ENCODE assay signal across 21 mouse cellular contexts in the genomic region with DNA sequence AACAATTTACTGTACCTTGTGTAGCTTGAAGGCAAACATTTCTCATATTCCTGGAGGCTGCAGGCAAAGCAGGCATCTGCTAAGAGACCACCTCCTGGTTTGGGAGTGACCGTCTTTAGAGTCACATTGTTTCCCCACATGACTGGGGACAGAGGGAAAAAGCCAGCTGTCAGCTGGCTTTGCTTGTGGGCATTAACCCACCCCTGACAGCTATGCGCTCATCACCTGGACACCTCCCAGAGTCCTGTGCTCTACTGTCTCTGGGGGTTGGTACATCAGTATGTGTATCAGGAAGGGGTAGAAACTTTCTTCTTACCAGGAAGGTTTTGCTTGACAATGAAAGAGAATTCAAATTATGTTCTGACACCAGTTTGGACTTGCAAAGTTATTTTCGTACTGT.
A peak's percentile ranks its signal among the peaks of the same experiment; 100 is the strongest.
DNase-seq lines count a peak whose midpoint lies in the region; ATAC-seq and TF ChIP-seq lines count a peak whose summit lies in the region.
"Had no signal": no experiment of that assay in that cellular context is flagged by ENCODE, and none has a peak within 500 bp of the region (broad histone marks: within the 10 kb centered on the region; RNA-seq: fewer than 3 reads in every experiment).

No protein-coding gene starts in this region.

- no peak overlapping the region for H3K9ac ChIP-seq in midbrain, postnatal 0 days (replicated peaks; ENCODE audit: low read length, poor library complexity, severe bottlenecking)
- no peak overlapping the region for H3K9ac ChIP-seq in midbrain, embryonic 15.5 days
- H3K9ac ChIP-seq: embryonic facial prominence, embryonic 15.5 days; forebrain, postnatal 0 days; liver, embryonic 15.5 days had no signal

- H3K36me3 ChIP-seq in midbrain, postnatal 0 days (ENCODE audit: insufficient read depth, low read length): no peaks in the 10 kb centered on the region
- H3K36me3 ChIP-seq in midbrain, embryonic 15.5 days (replicated peaks): no peaks in the 10 kb centered on the region
- no peaks in the 10 kb centered on the region for H3K36me3 ChIP-seq in myocyte (ENCODE audit: control insufficient read depth, insufficient read depth)
- H3K36me3 ChIP-seq: embryonic facial prominence, embryonic 15.5 days; heart, embryonic 10.5 days; limb, embryonic 10.5 days; liver, embryonic 15.5 days; midbrain, embryonic 10.5 days had no signal

- DNase-seq in frontal cortex, postnatal 36 days (ENCODE audit: low spot score in 2 of 2): no peak
- DNase-seq in midbrain, postnatal 0 days (ENCODE audit: low spot score): peak; percentile 8
- DNase-seq in cerebellum, adult 8-10 months: peak; percentile 28
- no peak for DNase-seq in yolk sac, embryonic 10.5 days (ENCODE audit: low spot score)
- DNase-seq in right cerebral cortex, adult 2 months (ENCODE audit: low spot score in 2 of 2): no peak
- DNase-seq: adrenal gland, postnatal 25 days; heart, postnatal 4 days; kidney, postnatal 25 days; liver; right cerebral cortex, postnatal 14 days; thymus, postnatal 25 days had no signal

- no peaks in the 10 kb centered on the region for H3K27me3 ChIP-seq in midbrain, postnatal 0 days (ENCODE audit: insufficient read depth, low read length)
- no peaks in the 10 kb centered on the region for H3K27me3 ChIP-seq in midbrain, embryonic 15.5 days (replicated peaks)
- no peaks in the 10 kb centered on the region for H3K27me3 ChIP-seq in myocyte (ENCODE audit: control insufficient read depth, insufficient read depth, insufficient read length)
- H3K27me3 ChIP-seq: embryonic facial prominence, embryonic 15.5 days; liver, embryonic 15.5 days had no signal

- TF ChIP-seq CTCF in midbrain, postnatal 0 days (IDR thresholded peaks at IDR 0.05): no peak

- no peak overlapping the region for H3K4me2 ChIP-seq in midbrain, postnatal 0 days (ENCODE audit: low read depth, low read length, poor library complexity, severe bottlenecking)
- no peak overlapping the region for H3K4me2 ChIP-seq in midbrain, embryonic 15.5 days
- H3K4me2 ChIP-seq in myocyte (ENCODE audit: low read depth): peak overlapping the region; percentile 49
- H3K4me2 ChIP-seq: embryonic facial prominence, embryonic 15.5 days; liver, embryonic 15.5 days had no signal

- H3K9me3 ChIP-seq in midbrain, postnatal 0 days (ENCODE audit: low read length): no peaks in the 10 kb centered on the region
- no peaks in the 10 kb centered on the region for H3K9me3 ChIP-seq in midbrain, embryonic 15.5 days
- H3K9me3 ChIP-seq: embryonic facial prominence, embryonic 15.5 days; heart, embryonic 10.5 days; limb, embryonic 10.5 days; liver, embryonic 15.5 days; midbrain, embryonic 10.5 days had no signal

- no peak for TF ChIP-seq POLR2A in myocyte (IDR thresholded peaks at IDR 0.05; ENCODE audit: insufficient read length, low read depth)

- ATAC-seq in frontal cortex, adult (ENCODE audit: low TSS enrichment): peak; percentile 20; the same call in 1 of the 2 replicates
- no peak for ATAC-seq in midbrain, postnatal 0 days (ENCODE audit: low FRiP score)
- no peak for ATAC-seq in midbrain, embryonic 15.5 days (replicated peaks)
- ATAC-seq: intestine, postnatal 0 days had no signal

- no peak overlapping the region for H3K27ac ChIP-seq in midbrain, postnatal 0 days (ENCODE audit: low read depth, low read length)
- H3K27ac ChIP-seq in midbrain, embryonic 15.5 days: no peak overlapping the region
- H3K27ac ChIP-seq: embryonic facial prominence, embryonic 15.5 days; heart, embryonic 10.5 days; limb, embryonic 10.5 days; liver, embryonic 15.5 days; midbrain, embryonic 10.5 days had no signal

- no peak overlapping the region for H3K4me3 ChIP-seq in midbrain, postnatal 0 days (ENCODE audit: low read depth, low read length)
- no peak overlapping the region for H3K4me3 ChIP-seq in midbrain, embryonic 15.5 days
- H3K4me3 ChIP-seq in myocyte: no peak overlapping the region
- H3K4me3 ChIP-seq: embryonic facial prominence, embryonic 15.5 days; heart, embryonic 10.5 days; limb, embryonic 10.5 days; liver, embryonic 15.5 days; midbrain, embryonic 10.5 days had no signal

- no peaks in the 10 kb centered on the region for H3K4me1 ChIP-seq in midbrain, postnatal 0 days (ENCODE audit: insufficient read depth, low read length)
- H3K4me1 ChIP-seq in midbrain, embryonic 15.5 days: no peaks in the 10 kb centered on the region
- H3K4me1 ChIP-seq: embryonic facial prominence, embryonic 15.5 days; heart, embryonic 10.5 days; limb, embryonic 10.5 days; liver, embryonic 15.5 days; midbrain, embryonic 10.5 days had no signal

- 54% methylated on average over 3 of the region's 3 CpGs for WGBS in midbrain, postnatal 0 days
- 40% methylated on average over 3 of the region's 3 CpGs for WGBS in midbrain, embryonic 15.5 days

- no peaks in the 10 kb centered on the region for H3K79me2 ChIP-seq in myocyte (ENCODE audit: control insufficient read depth, insufficient read depth)

- H3ac ChIP-seq in myocyte (ENCODE audit: control insufficient read depth, insufficient read length): no peak overlapping the region

TF ChIP-seq in myocyte, 11 proteins besides CTCF, POLR2A, EP300 and RAD21:
- TF ChIP-seq TCF3 (IDR thresholded peaks at IDR 0.05; ENCODE audit: insufficient read length, low read depth) (no peak), USF1 (IDR thresholded peaks at IDR 0.05; ENCODE audit: low read depth) (no peak), MAX (IDR thresholded peaks at IDR 0.05; ENCODE audit: low read depth) (no peak), CEBPB (IDR thresholded peaks at IDR 0.05; ENCODE audit: insufficient read depth, poor library complexity, severe bottlenecking) (no peak), E2F4 (IDR thresholded peaks at IDR 0.05; ENCODE audit: insufficient read depth) (no peak), REST (IDR thresholded peaks at IDR 0.05; ENCODE audit: insufficient read depth, insufficient read length) (no peak), MYOG (IDR thresholded peaks at IDR 0.05; ENCODE audit: control insufficient read depth in 1 of 3, insufficient read depth in 1 of 3, insufficient read length in 2 of 3, low read depth in 2 of 3) (no peak), SRF (IDR thresholded peaks at IDR 0.05; ENCODE audit: control insufficient read depth, insufficient read length, low read depth) (no peak), TCF12 (IDR thresholded peaks at IDR 0.05; ENCODE audit: insufficient read depth, poor library complexity, severe bottlenecking) (no peak), MYOD1 (IDR thresholded peaks at IDR 0.05; ENCODE audit: control insufficient read depth in 1 of 3, insufficient read length in 2 of 3, low read depth in 2 of 3) (no peak), POLR2AphosphoS2 (IDR thresholded peaks at IDR 0.05; ENCODE audit: insufficient read length, low read depth) (no peak)
TF ChIP-seq in myocyte: peak in this region for 0.

Comparison
In these comparisons a context has a peak if more than half of its experiments do, and no peak if none do; other contexts are left out.
1. DNase-seq: peak in midbrain, postnatal 0 days (single experiment) and cerebellum, adult 8-10 months (single experiment); none in frontal cortex, postnatal 36 days (0 of 2), yolk sac, embryonic 10.5 days (single experiment) and right cerebral cortex, adult 2 months (0 of 2).